Mouse (Mus musculus) MEL (cell line): ENCODE results near the gene Klk6.

ENCODE experiments used
- CTCF ChIP-seq, 3 experiments: IDR thresholded peaks in 2 of 3; conservative IDR thresholded peaks in 1 of 3; 2 replicates each; pipeline ENCODE4 v1.5.1; 2011 to 2012; ENCODE audit warnings: low read length in 3 of 3, low read depth in 2 of 3, mild to moderate bottlenecking in 2 of 3, improper control_type of control experiment in 1 of 3, inconsistent platforms in 1 of 3, mixed read lengths in 1 of 3, moderate library complexity in 1 of 3; ENCODE audit not compliant: control insufficient read depth in 1 of 3, insufficient read depth in 1 of 3, poor library complexity in 1 of 3, severe bottlenecking in 1 of 3
- ELF1 ChIP-seq: IDR thresholded peaks from 2 replicates; pipeline ENCODE4 v1.6.1; 2014; ENCODE audit warnings: low read depth, mild to moderate bottlenecking, inconsistent platforms, low read length, improper control_type of control experiment, moderate library complexity
- GABPA ChIP-seq: IDR thresholded peaks from 2 replicates; pipeline ENCODE4 v1.6.1; 2012; ENCODE audit warnings: low read depth, mild to moderate bottlenecking, inconsistent platforms, low read length, improper control_type of control experiment, moderate library complexity
- MAZ ChIP-seq: IDR thresholded peaks from 2 replicates; pipeline ENCODE4 v1.6.1; 2012; ENCODE audit warnings: low read depth, mild to moderate bottlenecking, inconsistent platforms, low read length, improper control_type of control experiment
- POLR2A ChIP-seq, 2 experiments: IDR thresholded peaks; 2 replicates each; pipeline ENCODE4 v1.6.1; 2011 to 2012; ENCODE audit warnings: low read length in 2 of 2, mild to moderate bottlenecking in 2 of 2, control low read depth in 1 of 2, improper control_type of control experiment in 1 of 2, low read depth in 1 of 2, moderate library complexity in 1 of 2; ENCODE audit not compliant: control insufficient read depth in 1 of 2, insufficient read depth in 1 of 2, poor library complexity in 1 of 2
- USF2 ChIP-seq, 2 experiments: IDR thresholded peaks; 2 replicates each; pipeline ENCODE4 v1.6.1; 2011 to 2012; ENCODE audit warnings: improper control_type of control experiment in 2 of 2, low read length in 2 of 2, borderline replicate concordance in 1 of 2, inconsistent platforms in 1 of 2, low read depth in 1 of 2, mild to moderate bottlenecking in 1 of 2; ENCODE audit not compliant: insufficient read depth in 1 of 2

DNA sequence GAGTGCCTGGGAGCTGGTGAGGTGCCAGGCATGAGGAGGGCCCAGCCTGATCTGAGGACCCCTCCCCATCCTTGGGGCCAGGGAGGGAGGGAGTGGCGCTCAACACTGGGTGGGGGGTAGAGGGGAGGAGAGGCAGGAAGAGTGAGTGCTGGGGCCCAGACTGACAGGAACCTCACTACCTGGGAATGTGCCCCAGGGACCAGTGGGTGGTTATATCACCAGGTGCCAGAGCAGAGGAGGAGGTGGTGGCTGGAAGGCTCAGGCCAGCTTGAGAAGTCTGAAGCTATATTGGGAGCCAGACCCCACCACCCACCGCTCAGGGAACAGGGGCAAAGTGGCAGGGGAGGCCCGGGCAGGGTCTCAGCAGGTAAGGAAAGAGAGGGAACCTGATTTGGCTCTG is 17.4 kb downstream of the Klk6 start, which contains the start of gene Klk5:
- TF ChIP-seq MAZ (no peak), CTCF (IDR thresholded peaks at IDR 0.05 in 2 of 3, conservative IDR thresholded peaks at IDR 0.05 in 1 of 3; ENCODE audit: control insufficient read depth in 1 of 3, insufficient read depth in 1 of 3, low read depth in 2 of 3, low read length in 3 of 3, poor library complexity in 1 of 3, severe bottlenecking in 1 of 3) (no peak), POLR2A (IDR thresholded peaks at IDR 0.05; ENCODE audit: control insufficient read depth in 1 of 2, insufficient read depth in 1 of 2, low read depth in 1 of 2, low read length in 2 of 2, poor library complexity in 1 of 2) (no peak), USF2 (IDR thresholded peaks at IDR 0.05; ENCODE audit: borderline replicate concordance in 1 of 2, insufficient read depth in 1 of 2, low read depth in 1 of 2, low read length in 2 of 2) (no peak), GABPA (no peak), ELF1 (no peak)
